13 mouse cellular contexts compared by ENCODE assay signal in genomic region chr3:38049290-38049689, GRCm38 (mm10).
DNase-seq lines count a peak whose midpoint lies in the region; ATAC-seq and TF ChIP-seq lines count a peak whose summit lies in the region.
"Had no signal": no experiment of that assay in that cellular context is flagged by ENCODE, and none has a peak within 500 bp of the region (broad histone marks: within the 10 kb centered on the region; RNA-seq: fewer than 3 reads in every experiment).

No protein-coding gene starts in this region.

- H3K27me3 ChIP-seq in forebrain, embryonic 14.5 days (replicated peaks; ENCODE audit: control insufficient read depth, insufficient read depth, low read length), result no peaks in the 10 kb centered on the region
- no peaks in the 10 kb centered on the region for H3K27me3 ChIP-seq in forebrain, embryonic 16.5 days (replicated peaks; ENCODE audit: control insufficient read depth, insufficient read depth, low read length)
- no peaks in the 10 kb centered on the region for H3K27me3 ChIP-seq in hindbrain, postnatal 0 days (ENCODE audit: insufficient read depth, low read length)
- H3K27me3 ChIP-seq in hindbrain, embryonic 14.5 days (ENCODE audit: control insufficient read depth, insufficient read depth, low read length), result no peaks in the 10 kb centered on the region
- H3K27me3 ChIP-seq in lung, embryonic 16.5 days (ENCODE audit: control insufficient read depth, insufficient read depth, low read depth, low read length), result peaks cover 4% of the 10 kb centered on the region; the same call in 1 of the 2 replicates
- H3K27me3 ChIP-seq: forebrain, embryonic 12.5 days had no signal

- no peak overlapping the region for H3K9ac ChIP-seq in forebrain, embryonic 14.5 days (ENCODE audit: low read length)
- no peak overlapping the region for H3K9ac ChIP-seq in forebrain, embryonic 16.5 days (replicated peaks; ENCODE audit: low read depth, low read length)
- no peak overlapping the region for H3K9ac ChIP-seq in hindbrain, postnatal 0 days (replicated peaks; ENCODE audit: low read length)
- no peak overlapping the region for H3K9ac ChIP-seq in hindbrain, embryonic 14.5 days
- H3K9ac ChIP-seq in lung, embryonic 16.5 days (ENCODE audit: low read length), result no peak overlapping the region
- H3K9ac ChIP-seq: forebrain, embryonic 12.5 days had no signal

- no peak for TF ChIP-seq CTCF in hindbrain, postnatal 0 days (IDR thresholded peaks at IDR 0.05; ENCODE audit: low read depth)

- H3K27ac ChIP-seq in forebrain, embryonic 14.5 days (ENCODE audit: low read depth, low read length), result no peak overlapping the region
- H3K27ac ChIP-seq in forebrain, embryonic 16.5 days (ENCODE audit: low read length), result no peak overlapping the region
- no peak overlapping the region for H3K27ac ChIP-seq in hindbrain, postnatal 0 days
- H3K27ac ChIP-seq in hindbrain, embryonic 14.5 days, result no peak overlapping the region
- peak overlapping the region; percentile 11 for H3K27ac ChIP-seq in lung, embryonic 16.5 days (ENCODE audit: low read length)
- H3K27ac ChIP-seq: forebrain, embryonic 12.5 days; gastrocnemius, adult 2 months had no signal

- ATAC-seq in forebrain, embryonic 14.5 days, result no peak
- no peak for ATAC-seq in forebrain, embryonic 16.5 days
- ATAC-seq in hindbrain, postnatal 0 days, result no peak
- no peak for ATAC-seq in hindbrain, embryonic 14.5 days (ENCODE audit: low FRiP score)
- ATAC-seq in lung, embryonic 16.5 days (ENCODE audit: low read depth), result peak; percentile 66

- 59% methylated on average over 2 of the region's 2 CpGs for WGBS in forebrain, embryonic 14.5 days
- 45% methylated on average over 2 of the region's 2 CpGs for WGBS in forebrain, embryonic 16.5 days
- WGBS in hindbrain, postnatal 0 days, result 46% methylated on average over 2 of the region's 2 CpGs
- 79% methylated on average over 2 of the region's 2 CpGs for WGBS in hindbrain, embryonic 14.5 days
- 40% methylated on average over 2 of the region's 2 CpGs for WGBS in lung, embryonic 16.5 days

- no peaks in the 10 kb centered on the region for H3K36me3 ChIP-seq in forebrain, embryonic 14.5 days (ENCODE audit: control insufficient read depth, insufficient read depth, low read length)
- H3K36me3 ChIP-seq in forebrain, embryonic 16.5 days (ENCODE audit: control insufficient read depth, insufficient read depth), result no peaks in the 10 kb centered on the region
- no peaks in the 10 kb centered on the region for H3K36me3 ChIP-seq in hindbrain, postnatal 0 days (ENCODE audit: insufficient read depth, low read length)
- no peaks in the 10 kb centered on the region for H3K36me3 ChIP-seq in hindbrain, embryonic 14.5 days (replicated peaks; ENCODE audit: control insufficient read depth, insufficient read depth)
- no peaks in the 10 kb centered on the region for H3K36me3 ChIP-seq in lung, embryonic 16.5 days (ENCODE audit: control insufficient read depth, insufficient read depth, low read length)
- H3K36me3 ChIP-seq: forebrain, embryonic 12.5 days had no signal

- no peaks in the 10 kb centered on the region for H3K9me3 ChIP-seq in forebrain, embryonic 14.5 days (replicated peaks; ENCODE audit: control insufficient read depth, low read length)
- H3K9me3 ChIP-seq in forebrain, embryonic 16.5 days (ENCODE audit: control insufficient read depth, low read length), result no peaks in the 10 kb centered on the region
- H3K9me3 ChIP-seq in hindbrain, postnatal 0 days (ENCODE audit: low read length), result no peaks in the 10 kb centered on the region
- no peaks in the 10 kb centered on the region for H3K9me3 ChIP-seq in hindbrain, embryonic 14.5 days (ENCODE audit: control insufficient read depth, low read length)
- no peaks in the 10 kb centered on the region for H3K9me3 ChIP-seq in lung, embryonic 16.5 days (ENCODE audit: control insufficient read depth, low read length)
- H3K9me3 ChIP-seq: forebrain, embryonic 12.5 days had no signal

- no peak overlapping the region for H3K4me2 ChIP-seq in forebrain, embryonic 14.5 days (ENCODE audit: low read length)
- H3K4me2 ChIP-seq in forebrain, embryonic 16.5 days (ENCODE audit: low read length), result no peak overlapping the region
- no peak overlapping the region for H3K4me2 ChIP-seq in hindbrain, postnatal 0 days (ENCODE audit: low read depth, low read length)
- H3K4me2 ChIP-seq in hindbrain, embryonic 14.5 days (replicated peaks), result no peak overlapping the region
- H3K4me2 ChIP-seq in lung, embryonic 16.5 days (ENCODE audit: low read depth, low read length), result no peak overlapping the region
- H3K4me2 ChIP-seq: forebrain, embryonic 12.5 days had no signal

- peak; percentile 30 for DNase-seq in forebrain, embryonic 14.5 days (ENCODE audit: low spot score)
- peak; percentile 42 for DNase-seq in hindbrain, postnatal 0 days (ENCODE audit: low spot score)
- no peak for DNase-seq in hindbrain, embryonic 14.5 days (ENCODE audit: low spot score)
- DNase-seq in lung, postnatal 14 days, result no peak
- DNase-seq in fat pad, adult 2 months (ENCODE audit: extremely low read depth, low read depth, low spot score), result peak; percentile 2
- DNase-seq in right cerebral cortex, postnatal 14 days, result no peak
- DNase-seq: cerebellum, adult 8-10 months; gastrocnemius, adult 2 months; thymus, postnatal 14 days had no signal

- no peak overlapping the region for H3K4me3 ChIP-seq in forebrain, embryonic 14.5 days (ENCODE audit: low read depth, low read length)
- H3K4me3 ChIP-seq in forebrain, embryonic 16.5 days (replicated peaks; ENCODE audit: low read length), result no peak overlapping the region
- no peak overlapping the region for H3K4me3 ChIP-seq in hindbrain, postnatal 0 days (ENCODE audit: low read length)
- no peak overlapping the region for H3K4me3 ChIP-seq in hindbrain, embryonic 14.5 days (replicated peaks; ENCODE audit: low read length)
- no peak overlapping the region for H3K4me3 ChIP-seq in lung, embryonic 16.5 days (ENCODE audit: low read length)
- H3K4me3 ChIP-seq: forebrain, embryonic 12.5 days; gastrocnemius, adult 2 months; myocyte had no signal

- no peaks in the 10 kb centered on the region for H3K4me1 ChIP-seq in forebrain, embryonic 14.5 days (ENCODE audit: control insufficient read depth, insufficient read depth, low read length)
- H3K4me1 ChIP-seq in forebrain, embryonic 16.5 days (replicated peaks; ENCODE audit: control insufficient read depth, insufficient read depth, low read length), result peaks cover 4% of the 10 kb centered on the region; the same call in 1 of the 2 replicates
- no peaks in the 10 kb centered on the region for H3K4me1 ChIP-seq in hindbrain, postnatal 0 days (ENCODE audit: insufficient read depth, low read length)
- no peaks in the 10 kb centered on the region for H3K4me1 ChIP-seq in hindbrain, embryonic 14.5 days (replicated peaks; ENCODE audit: control insufficient read depth, insufficient read depth, low read length)
- peaks cover 24% of the 10 kb centered on the region for H3K4me1 ChIP-seq in lung, embryonic 16.5 days (replicated peaks; ENCODE audit: control insufficient read depth, insufficient read depth, low read length)
- H3K4me1 ChIP-seq: forebrain, embryonic 12.5 days had no signal

Comparison
In these comparisons a context has a peak if more than half of its experiments do, and no peak if none do; other contexts are left out.
1. DNase-seq: peak in forebrain, embryonic 14.5 days (single experiment), hindbrain, postnatal 0 days (single experiment) and fat pad, adult 2 months (single experiment); none in hindbrain, embryonic 14.5 days (single experiment), lung, postnatal 14 days (single experiment) and right cerebral cortex, postnatal 14 days (single experiment).